Mouse (Mus musculus) liver, postnatal 0 days (tissue): ENCODE data around the gene Elovl6. TPM values are rescaled to one million over a fixed set of nuclear protein-coding genes. Genes with fewer than 3 reads are reported as not detected.

Source experiments
- ATAC-seq: fragments of 200-750 bp; cut with Nextera tagmentation; 2 replicates; pipeline ENCODE4 v1.8.0; 2017; ENCODE audit warnings: mild to moderate bottlenecking, moderate library complexity
- DNase-seq: peaks from one replicate; pipeline ENCODE4 v3.0.0-alpha.2; 2016
- H3K27ac ChIP-seq: fragments of 300-500 bp; sonication (generic); 2 replicates; pipeline ENCODE4 v1.5.1; 2014; ENCODE audit warnings: antibody characterized with exemption, moderate library complexity, mild to moderate bottlenecking, low read depth
- H3K27me3 ChIP-seq: fragments of 300-500 bp; sonication (generic); 2 replicates; pipeline ENCODE4 v1.6.1; 2014; ENCODE audit warnings: low read length, control low read depth, mixed read lengths; ENCODE audit not compliant: insufficient read depth
- H3K36me3 ChIP-seq: fragments of 300-500 bp; sonication (generic); replicated peaks from 2 replicates; pipeline ENCODE4 v1.6.1; 2014; ENCODE audit warnings: mild to moderate bottlenecking, control low read depth, low read length, moderate library complexity, mixed read lengths; ENCODE audit not compliant: insufficient read depth
- H3K4me1 ChIP-seq: fragments of 300-500 bp; sonication (generic); 2 replicates; pipeline ENCODE4 v1.6.1; 2014; ENCODE audit warnings: antibody characterized with exemption, mild to moderate bottlenecking, control low read depth; ENCODE audit not compliant: insufficient read depth
- H3K4me2 ChIP-seq: fragments of 300-500 bp; sonication (generic); 2 replicates; pipeline ENCODE4 v1.6.1; 2014; ENCODE audit warnings: low read depth, mild to moderate bottlenecking, low read length, moderate library complexity, mixed read lengths
- H3K4me3 ChIP-seq: fragments of 300-500 bp; sonication (generic); 2 replicates; pipeline ENCODE4 v1.5.1; 2014; ENCODE audit warnings: low read depth, low read length
- H3K9ac ChIP-seq: fragments of 300-500 bp; sonication (generic); replicated peaks from 2 replicates; pipeline ENCODE4 v1.6.1; 2014; ENCODE audit warnings: mild to moderate bottlenecking, moderate library complexity
- H3K9me3 ChIP-seq: fragments of 300-500 bp; sonication (generic); 2 replicates; pipeline ENCODE4 v1.6.1; 2016; ENCODE audit warnings: mild to moderate bottlenecking, control low read depth, low read length, mixed read lengths
- CTCF ChIP-seq: sonication (generic); IDR thresholded peaks from 2 replicates; pipeline ENCODE4 v1.5.1; 2016; ENCODE audit warnings: antibody characterized with exemption, low read depth
- EP300 ChIP-seq: IDR thresholded peaks from 2 replicates; pipeline ENCODE4 v1.6.1; 2016; ENCODE audit warnings: antibody characterized with exemption, low read depth, mild to moderate bottlenecking
- WGBS: fragments of 180-500 bp; shearing (Covaris S2); extraction: QIAGEN DNeasy Blood & Tissue Kit; methylation state at CpG from one replicate; pipeline ENCODE4 v1.1.7; 2014; ENCODE audit not compliant: insufficient replicate concordance; 5-methylcytosine and 5-hydroxymethylcytosine counted together
- polyA plus RNA-seq: library from polyadenylated mRNA; unstranded; fragments of >200 nt; fragmentation: Nextera tagmentation; extraction: Ambion mirVana; gene quantifications from 2 replicates; pipeline ENCODE4 v1.2.1, GENCODE M21; 2015

The Elovl6 gene
- polyA plus RNA-seq, 1 experiment from 2014 or later = 8.0 TPM

- Histone ChIP-seq H3K36me3 (no peaks in the 10 kb centered on the region; the same call in 1 of the 2 replicates), H3K9ac (no peak overlapping the region), H3K27ac (no peak overlapping the region), H3K9me3 (no peaks in the 10 kb centered on the region), H3K4me1 (no peaks in the 10 kb centered on the region), H3K27me3 (no peaks in the 10 kb centered on the region), H3K4me2 (no peak overlapping the region), H3K4me3 (no peak overlapping the region)
- WGBS = 84% methylated on average over 4 of the region's 4 CpGs
- DNase-seq = no peak
- TF ChIP-seq CTCF = no peak
- TF ChIP-seq EP300 = no peak
- ATAC-seq = no peak
These were observed 95.1 kb downstream of the Elovl6 start for GRCm38 (mm10) chr3:129627281-129627680.

GRCm38 (mm10) chr3:129631018-129631417, 98.9 kb downstream of the Elovl6 start:
- Histone ChIP-seq H3K9me3 (no peaks in the 10 kb centered on the region), H3K4me3 (no peak overlapping the region), H3K36me3 (peaks cover 2% of the 10 kb centered on the region; the same call in 1 of the 2 replicates), H3K4me2 (no peak overlapping the region), H3K27ac (no peak overlapping the region), H3K9ac (no peak overlapping the region), H3K27me3 (no peaks in the 10 kb centered on the region), H3K4me1 (no peaks in the 10 kb centered on the region)
- TF ChIP-seq CTCF (no peak), EP300 (no peak)
- no peak for ATAC-seq
- WGBS = 74% methylated on average over 1 of the region's 1 CpGs
- DNase-seq = no peak

- ATAC-seq (no peak), DNase-seq (no peak)
- Histone ChIP-seq H3K4me3 (no peak overlapping the region), H3K9ac (no peak overlapping the region), H3K9me3 (no peaks in the 10 kb centered on the region), H3K27ac (no peak overlapping the region), H3K4me2 (no peak overlapping the region), H3K36me3 (peaks cover 2% of the 10 kb centered on the region; the same call in 1 of the 2 replicates), H3K4me1 (no peaks in the 10 kb centered on the region), H3K27me3 (no peaks in the 10 kb centered on the region)
- TF ChIP-seq CTCF = no peak
- TF ChIP-seq EP300 = no peak
- WGBS = 60% methylated on average over 5 of the region's 5 CpGs
These were observed 99.7 kb downstream of the Elovl6 start for GRCm38 (mm10) chr3:129631857-129632256.

GRCm38 (mm10) chr3:129633518-129633917, 101.4 kb downstream of the Elovl6 start:
- WGBS = 40% methylated on average over 8 of the region's 8 CpGs
- Histone ChIP-seq H3K36me3 (peaks cover 2% of the 10 kb centered on the region; the same call in 1 of the 2 replicates), H3K4me2 (no peak overlapping the region), H3K9ac (no peak overlapping the region), H3K4me3 (no peak overlapping the region), H3K27ac (no peak overlapping the region), H3K9me3 (no peaks in the 10 kb centered on the region), H3K27me3 (no peaks in the 10 kb centered on the region), H3K4me1 (no peaks in the 10 kb centered on the region)
- TF ChIP-seq EP300 (no peak), CTCF (no peak)
- DNase-seq = no peak
- ATAC-seq = peak; percentile 43

- Histone ChIP-seq H3K27me3 (no peaks in the 10 kb centered on the region), H3K36me3 (peaks cover 2% of the 10 kb centered on the region; the same call in 1 of the 2 replicates), H3K4me1 (no peaks in the 10 kb centered on the region), H3K9ac (no peak overlapping the region), H3K9me3 (no peaks in the 10 kb centered on the region), H3K4me2 (no peak overlapping the region), H3K4me3 (no peak overlapping the region), H3K27ac (no peak overlapping the region)
- ATAC-seq (no peak), DNase-seq (no peak)
- TF ChIP-seq CTCF (peak; percentile 52), EP300 (no peak)
- WGBS = 75% methylated on average over 11 of the region's 11 CpGs
These were observed 102.2 kb downstream of the Elovl6 start for GRCm38 (mm10) chr3:129634260-129634901.

- no peak for ATAC-seq
- Histone ChIP-seq H3K9ac (no peak overlapping the region), H3K27ac (no peak overlapping the region), H3K27me3 (no peaks in the 10 kb centered on the region), H3K4me1 (no peaks in the 10 kb centered on the region), H3K4me2 (no peak overlapping the region), H3K36me3 (0 out of 2 replicates have a peak, but pooled peaks cover 2% of the 10 kb centered on the region), H3K4me3 (no peak overlapping the region), H3K9me3 (no peaks in the 10 kb centered on the region)
- 83% methylated on average over 6 of the region's 6 CpGs for WGBS
- TF ChIP-seq EP300 = no peak
- no peak for TF ChIP-seq CTCF
- DNase-seq = no peak
These were observed 105.3 kb downstream of the Elovl6 start for GRCm38 (mm10) chr3:129637446-129637845.

GRCm38 (mm10) chr3:129639701-129640100, 107.5 kb downstream of the Elovl6 start:
- H3K4me1 ChIP-seq = no peaks in the 10 kb centered on the region
- H3K36me3 ChIP-seq = no peaks in the 10 kb centered on the region
- no peaks in the 10 kb centered on the region for H3K9me3 ChIP-seq
- ATAC-seq (no peak), DNase-seq (no peak)
- H3K4me3 ChIP-seq = no peak overlapping the region
- H3K4me2 ChIP-seq = no peak overlapping the region
- H3K9ac ChIP-seq = no peak overlapping the region
- WGBS = 49% methylated on average over 5 of the region's 5 CpGs
- H3K27ac ChIP-seq = no peak overlapping the region
- no peaks in the 10 kb centered on the region for H3K27me3 ChIP-seq
- TF ChIP-seq EP300 (no peak), CTCF (no peak)
